Mouse (Mus musculus): ENCODE measurements around the gene Trim28. TPM values are rescaled to one million over a fixed set of nuclear protein-coding genes. Genes with fewer than 3 reads are reported as not detected.
A peak's percentile ranks its signal among the peaks of the same experiment; 100 is the strongest.

Trim28 gene
- polyA plus RNA-seq, 1 experiment, result 195 TPM

GRCm38 (mm10) chr7:12965678-12966091 is 33.2 kb upstream of the Trim28 start, which contains the start of gene Zfp324:
Gene Zfp324 (plus strand): TSS chr7:12965838.
- no peaks in the 10 kb centered on the region for H3K27me3 ChIP-seq (ENCODE audit: control insufficient read depth, insufficient read depth, low read length)
- H3K4me1 ChIP-seq (ENCODE audit: control insufficient read depth, insufficient read depth, insufficient read length, low read length), result peaks cover 10% of the 10 kb centered on the region; the same call in 1 of the 2 replicates
- peak within 1 kb of the TSS; percentile 85 for H3K27ac ChIP-seq (ENCODE audit: insufficient read depth, low read depth, low read length)
- H3K4me3 ChIP-seq (ENCODE audit: low read depth, low read length), result peak within 1 kb of the TSS; percentile 79
- peaks cover 13% of the 10 kb centered on the region for H3K36me3 ChIP-seq (ENCODE audit: control insufficient read depth, insufficient read depth, low read length)
- TF ChIP-seq POLR2A (IDR thresholded peaks at IDR 0.05; ENCODE audit: low read depth, low read length) (peak; percentile 61), CTCF (IDR thresholded peaks at IDR 0.05; ENCODE audit: extremely low read depth, insufficient read length, insufficient replicate concordance, low read depth, low read length) (no peak)
- WGBS, result under 1% methylated on average over 23 of the region's 23 CpGs

DNA sequence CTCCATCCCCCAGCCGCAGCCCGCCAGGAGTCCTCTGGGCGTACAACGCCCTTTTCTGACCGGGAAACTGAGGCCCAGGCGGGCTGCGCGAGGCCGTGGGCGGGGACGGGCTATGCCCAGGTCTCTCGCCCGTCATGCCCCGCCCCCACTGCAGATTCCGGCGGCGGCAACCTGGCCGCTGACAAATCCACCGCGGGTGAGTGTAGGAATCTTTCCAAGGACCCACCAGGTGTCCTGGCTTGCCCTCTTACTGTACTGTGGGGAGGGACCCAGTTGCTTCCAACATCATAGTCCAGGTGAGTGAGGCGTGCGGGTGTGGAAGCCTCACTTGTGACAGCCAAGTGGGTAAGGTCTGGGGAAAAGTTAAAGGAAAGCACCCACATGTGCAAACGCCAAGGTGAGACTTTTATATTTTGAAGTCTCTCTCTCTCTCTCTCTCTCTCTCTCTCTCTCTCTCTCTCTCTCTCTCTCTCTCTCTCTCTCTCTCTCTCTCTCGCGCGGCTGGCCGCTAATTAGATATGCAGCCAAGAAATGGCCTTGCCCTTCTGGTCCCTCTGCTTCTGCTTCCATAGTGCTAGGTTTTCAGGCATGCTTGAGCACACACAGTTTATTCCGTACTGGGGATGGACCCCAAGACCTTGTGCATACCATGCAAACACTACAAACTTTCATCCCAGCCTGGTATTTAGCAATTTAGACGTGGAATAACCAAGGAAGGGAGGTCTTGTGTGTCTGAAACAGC is 32.6 kb upstream of the Trim28 start:
- TF ChIP-seq POLR2A (IDR thresholded peaks at IDR 0.05; ENCODE audit: low read depth, low read length) (no peak), CTCF (IDR thresholded peaks at IDR 0.05; ENCODE audit: extremely low read depth, insufficient read length, insufficient replicate concordance, low read depth, low read length) (no peak)
- H3K27me3 ChIP-seq (ENCODE audit: control insufficient read depth, insufficient read depth, low read length), result no peaks in the 10 kb centered on the region
- WGBS, result under 1% methylated on average over 29 of the region's 29 CpGs

DNA sequence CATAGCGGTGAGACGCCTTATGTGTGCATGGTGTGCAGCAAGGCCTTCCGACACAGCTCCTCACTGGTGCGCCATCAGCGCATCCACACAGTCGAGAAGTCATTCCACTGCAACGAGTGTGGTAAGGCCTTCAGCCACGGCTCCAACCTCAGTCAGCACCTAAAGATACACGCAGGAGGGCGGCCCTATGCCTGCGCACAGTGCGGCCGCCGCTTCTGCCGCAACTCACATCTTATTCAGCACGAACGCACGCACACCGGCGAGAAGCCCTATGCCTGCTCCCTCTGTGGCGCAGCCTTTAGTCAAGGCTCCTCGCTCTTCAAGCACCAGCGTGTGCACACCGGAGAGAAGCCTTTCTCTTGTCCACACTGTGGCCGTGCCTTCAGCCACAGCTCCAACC is 28.0 kb upstream of the Trim28 start:
- 97% methylated on average over 25 of the region's 25 CpGs for WGBS
- H3K4me3 ChIP-seq (ENCODE audit: low read depth, low read length), result no peak overlapping the region
- H3K27me3 ChIP-seq (ENCODE audit: control insufficient read depth, insufficient read depth, low read length), result no peaks in the 10 kb centered on the region
- peaks cover 2% of the 10 kb centered on the region; the same call in 1 of the 2 replicates for H3K4me1 ChIP-seq (ENCODE audit: control insufficient read depth, insufficient read depth, insufficient read length, low read length)
- H3K27ac ChIP-seq (ENCODE audit: insufficient read depth, low read depth, low read length), result no peak overlapping the region
- peaks cover 28% of the 10 kb centered on the region for H3K36me3 ChIP-seq (ENCODE audit: control insufficient read depth, insufficient read depth, low read length)
- TF ChIP-seq CTCF (IDR thresholded peaks at IDR 0.05; ENCODE audit: extremely low read depth, insufficient read length, insufficient replicate concordance, low read depth, low read length), result no peak
- TF ChIP-seq POLR2A (IDR thresholded peaks at IDR 0.05; ENCODE audit: low read depth, low read length), result no peak

More for the DNA sequence above, 32.6 kb upstream of the Trim28 start:
- Histone ChIP-seq H3K27ac (ENCODE audit: insufficient read depth, low read depth, low read length) (peak overlapping the region; percentile 85), H3K4me1 (ENCODE audit: control insufficient read depth, insufficient read depth, insufficient read length, low read length) (peaks cover 10% of the 10 kb centered on the region; the same call in 1 of the 2 replicates), H3K4me3 (ENCODE audit: low read depth, low read length) (peak overlapping the region; percentile 79), H3K36me3 (ENCODE audit: control insufficient read depth, insufficient read depth, low read length) (peaks cover 17% of the 10 kb centered on the region)

DNA sequence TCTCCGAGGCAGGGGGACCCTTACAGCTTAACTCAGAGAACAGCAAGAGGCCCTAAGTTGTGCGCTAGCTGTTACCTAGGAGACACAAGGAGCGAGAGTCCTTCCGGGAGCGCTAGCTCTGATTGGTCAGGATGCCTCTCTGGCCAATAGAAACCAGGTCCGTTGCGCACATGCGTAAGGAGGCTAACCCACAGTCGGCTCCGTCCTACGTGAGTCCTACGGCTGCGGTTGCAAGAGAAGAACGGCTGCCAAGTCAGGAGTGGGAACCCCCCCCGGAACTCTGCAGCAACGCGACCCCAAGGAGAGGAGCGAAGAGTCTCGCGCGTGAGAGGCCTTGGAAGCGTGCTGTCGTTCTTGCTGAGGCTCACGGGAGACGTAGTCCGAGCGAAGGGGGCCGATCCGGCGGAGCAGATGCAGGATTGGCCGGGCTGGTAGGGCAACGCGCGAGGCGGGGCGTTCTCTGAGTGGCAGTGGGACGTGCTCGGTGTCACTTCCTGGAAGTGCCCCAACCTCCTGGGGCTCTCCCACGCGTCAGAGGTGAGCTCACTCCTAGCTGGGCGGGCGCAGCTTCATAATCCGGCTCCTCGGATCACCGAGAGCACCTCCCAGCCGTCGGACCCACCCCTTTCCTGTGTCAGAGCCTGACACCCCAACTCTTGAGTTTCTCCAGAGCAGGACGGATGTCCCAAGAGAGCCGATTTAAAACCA is 21.1 kb upstream of the Trim28 start, which contains the start of gene Zfp446:
Gene Zfp446 (plus strand): TSS at position 167 of the 708 bp plus-strand sequence.
- under 1% methylated on average over 49 of the region's 49 CpGs for WGBS
- H3K36me3 ChIP-seq (ENCODE audit: control insufficient read depth, insufficient read depth, low read length), result no peaks in the 10 kb centered on the region
- peak within 1 kb of the TSS; percentile 72 for H3K4me3 ChIP-seq (ENCODE audit: low read depth, low read length)
- peaks cover 3% of the 10 kb centered on the region for H3K4me1 ChIP-seq (ENCODE audit: control insufficient read depth, insufficient read depth, insufficient read length, low read length)
- H3K27ac ChIP-seq (ENCODE audit: insufficient read depth, low read depth, low read length), result peak within 1 kb of the TSS; percentile 87
- TF ChIP-seq POLR2A (IDR thresholded peaks at IDR 0.05; ENCODE audit: low read depth, low read length) (peak; percentile 68), CTCF (IDR thresholded peaks at IDR 0.05; ENCODE audit: extremely low read depth, insufficient read length, insufficient replicate concordance, low read depth, low read length) (no peak)
- no peaks in the 10 kb centered on the region for H3K27me3 ChIP-seq (ENCODE audit: control insufficient read depth, insufficient read depth, low read length)

- no peak for TF ChIP-seq POLR2A (IDR thresholded peaks at IDR 0.05; ENCODE audit: low read depth, low read length)
- TF ChIP-seq CTCF (IDR thresholded peaks at IDR 0.05; ENCODE audit: extremely low read depth, insufficient read length, insufficient replicate concordance, low read depth, low read length), result no peak
- no peak overlapping the region for H3K27ac ChIP-seq (ENCODE audit: insufficient read depth, low read depth, low read length)
- no peak overlapping the region for H3K4me3 ChIP-seq (ENCODE audit: low read depth, low read length)
- no peaks in the 10 kb centered on the region for H3K27me3 ChIP-seq (ENCODE audit: control insufficient read depth, insufficient read depth, low read length)
- WGBS, result 80% methylated on average over 18 of the region's 18 CpGs
- peaks cover 3% of the 10 kb centered on the region for H3K4me1 ChIP-seq (ENCODE audit: control insufficient read depth, insufficient read depth, insufficient read length, low read length)
- H3K36me3 ChIP-seq (ENCODE audit: control insufficient read depth, insufficient read depth, low read length), result no peaks in the 10 kb centered on the region
Observed at GRCm38 (mm10) chr7:12978931-12979722, 19.8 kb upstream of the Trim28 start.

DNA sequence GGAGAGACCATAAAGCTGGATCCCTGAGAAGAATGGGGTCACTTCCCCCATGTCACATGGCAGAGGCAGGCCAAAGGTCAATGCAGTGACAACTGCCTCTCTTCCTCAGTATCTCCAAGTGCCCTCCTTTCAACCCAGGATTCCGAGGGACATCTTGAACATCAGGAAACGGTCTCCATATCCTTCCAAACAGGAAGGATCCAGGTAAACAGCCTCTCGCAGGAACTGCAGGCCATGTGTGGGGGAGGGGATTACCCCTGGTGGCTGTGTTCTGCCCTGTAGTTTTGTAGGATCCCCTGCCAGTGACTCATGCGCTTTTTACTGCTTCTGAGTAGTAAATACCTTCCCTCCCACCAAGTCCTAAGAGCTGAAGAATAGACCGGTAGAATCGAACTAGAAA is 19.1 kb upstream of the Trim28 start:
- no peak for TF ChIP-seq CTCF (IDR thresholded peaks at IDR 0.05; ENCODE audit: extremely low read depth, insufficient read length, insufficient replicate concordance, low read depth, low read length)
- no peak for TF ChIP-seq POLR2A (IDR thresholded peaks at IDR 0.05; ENCODE audit: low read depth, low read length)
- Histone ChIP-seq H3K4me1 (ENCODE audit: control insufficient read depth, insufficient read depth, insufficient read length, low read length) (peaks cover 3% of the 10 kb centered on the region), H3K27ac (ENCODE audit: insufficient read depth, low read depth, low read length) (no peak overlapping the region), H3K27me3 (ENCODE audit: control insufficient read depth, insufficient read depth, low read length) (no peaks in the 10 kb centered on the region), H3K4me3 (ENCODE audit: low read depth, low read length) (no peak overlapping the region), H3K36me3 (ENCODE audit: control insufficient read depth, insufficient read depth, low read length) (no peaks in the 10 kb centered on the region)
- 58% methylated on average over 6 of the region's 6 CpGs for WGBS

Measured in small intestine, adult 2 months (tissue).